Mouse (Mus musculus) thymus, postnatal 36 days (tissue): ENCODE measurements around the gene Olfr1175-ps.

Source experiments
- DNase-seq, 2 experiments: peaks; one replicate each; pipeline ENCODE4 v3.0.0; 2022; ENCODE audit warnings: mixed read lengths in 2 of 2

The Olfr1175-ps gene

GRCm38 (mm10) chr2:88327115-88327514 is at the start of gene Olfr1175-ps:
TSS of gene Olfr1175-ps (minus strand) at chr2:88327215.
- DNase-seq: no peak

GRCm38 (mm10) chr2:88356304-88356703 is 29.3 kb upstream of the Olfr1175-ps start:
- no peak for DNase-seq

- DNase-seq: no peak
These were observed 19.4 kb upstream of the Olfr1175-ps start, which contains the start of gene Olfr1177-ps for GRCm38 (mm10) chr2:88346392-88346791. TSS of gene Olfr1177-ps (minus strand) at chr2:88346492.

- no peak for DNase-seq
These were observed 9.4 kb upstream of the Olfr1175-ps start, which contains the start of gene Olfr1176 for GRCm38 (mm10) chr2:88336421-88336820. TSS of gene Olfr1176 (plus strand) at chr2:88336721.

- no peak for DNase-seq
These were observed 12.0 kb downstream of the Olfr1175-ps start, which contains the start of gene Olfr1174-ps for GRCm38 (mm10) chr2:88315035-88315434. TSS of gene Olfr1174-ps (minus strand) at chr2:88315135.

- no peak for DNase-seq
These were observed 47.2 kb downstream of the Olfr1175-ps start, which contains the start of gene Olfr1173 for GRCm38 (mm10) chr2:88279775-88280174. TSS of gene Olfr1173 (minus strand) at chr2:88279875.
